Mouse (Mus musculus) heart, adult 8-10 months (tissue): ENCODE data around the gene Spata32. TPM values are rescaled to one million over a fixed set of nuclear protein-coding genes. Genes with fewer than 3 reads are reported as not detected.

Experiments used
- DNase-seq: peaks from one replicate; pipeline ENCODE4 v3.0.0; 2022; ENCODE audit warnings: low spot score
- total RNA-seq, 4 experiments: library from RNA; stranded (reverse); gene quantifications; 2 replicates each; pipeline ENCODE4 v1.2.4; 2022

Gene Spata32
- total RNA-seq, 4 experiments from 2014 or later, result not detected

DNA sequence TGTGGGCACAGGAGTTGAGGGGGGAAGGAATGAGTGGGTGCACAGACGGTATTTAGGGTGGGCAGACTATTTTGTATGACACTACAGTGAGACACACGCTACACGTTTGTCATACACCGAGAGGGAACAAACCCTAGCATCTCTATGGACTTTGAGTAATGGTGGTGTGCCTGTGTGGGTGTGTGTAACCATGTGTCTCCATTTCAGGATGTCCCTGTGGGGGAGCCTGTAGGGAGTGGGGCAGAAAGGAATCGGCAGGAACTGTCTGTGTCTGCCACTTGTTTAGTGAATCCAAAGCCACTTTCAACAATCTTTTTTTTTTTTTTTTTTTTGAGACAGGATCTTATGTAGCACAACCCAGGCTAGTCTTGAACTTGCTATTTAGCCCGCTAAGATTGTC is 12.0 kb downstream of the Spata32 start:
- no peak for DNase-seq

DNA sequence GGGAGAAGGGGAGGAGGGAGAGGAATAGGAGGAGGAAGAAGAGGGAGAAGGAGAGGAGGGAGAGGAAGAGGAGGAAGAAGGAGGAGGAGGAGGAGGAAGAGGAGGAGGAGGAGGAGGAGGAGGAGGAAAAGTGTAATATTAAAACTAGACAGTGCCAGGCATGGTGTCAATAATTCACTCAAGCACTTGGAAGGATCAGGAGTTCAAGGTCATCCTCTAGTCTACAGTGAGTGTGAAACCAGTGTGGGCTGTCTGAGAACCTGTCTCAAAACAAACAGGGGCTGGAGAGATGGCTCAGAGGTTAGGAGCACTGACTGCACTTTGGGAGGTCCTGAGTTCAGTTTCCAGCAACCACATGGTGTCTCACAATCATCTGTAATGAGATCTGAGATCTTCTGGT is 15.9 kb downstream of the Spata32 start:
- no peak for DNase-seq

DNA sequence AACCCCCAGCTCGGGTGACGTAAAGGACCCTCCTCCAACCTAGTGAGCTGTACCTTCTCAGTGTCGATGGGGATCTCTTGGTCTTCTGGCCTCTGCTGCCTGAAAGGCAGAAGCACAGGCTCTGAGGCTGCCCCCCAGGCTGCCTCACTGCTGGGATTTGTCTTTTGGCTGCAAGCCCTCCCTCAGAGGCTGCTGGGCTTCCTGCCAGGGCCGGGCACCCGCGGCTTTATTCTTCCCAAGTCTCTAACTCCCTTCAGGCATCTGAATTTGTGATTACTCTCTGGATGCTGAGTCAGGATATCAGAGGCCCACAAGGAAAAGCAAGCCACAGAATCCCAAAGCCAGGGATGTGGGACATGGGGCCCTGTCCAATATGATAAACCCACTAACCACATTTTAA is 16.6 kb downstream of the Spata32 start:
- DNase-seq, result no peak

DNA sequence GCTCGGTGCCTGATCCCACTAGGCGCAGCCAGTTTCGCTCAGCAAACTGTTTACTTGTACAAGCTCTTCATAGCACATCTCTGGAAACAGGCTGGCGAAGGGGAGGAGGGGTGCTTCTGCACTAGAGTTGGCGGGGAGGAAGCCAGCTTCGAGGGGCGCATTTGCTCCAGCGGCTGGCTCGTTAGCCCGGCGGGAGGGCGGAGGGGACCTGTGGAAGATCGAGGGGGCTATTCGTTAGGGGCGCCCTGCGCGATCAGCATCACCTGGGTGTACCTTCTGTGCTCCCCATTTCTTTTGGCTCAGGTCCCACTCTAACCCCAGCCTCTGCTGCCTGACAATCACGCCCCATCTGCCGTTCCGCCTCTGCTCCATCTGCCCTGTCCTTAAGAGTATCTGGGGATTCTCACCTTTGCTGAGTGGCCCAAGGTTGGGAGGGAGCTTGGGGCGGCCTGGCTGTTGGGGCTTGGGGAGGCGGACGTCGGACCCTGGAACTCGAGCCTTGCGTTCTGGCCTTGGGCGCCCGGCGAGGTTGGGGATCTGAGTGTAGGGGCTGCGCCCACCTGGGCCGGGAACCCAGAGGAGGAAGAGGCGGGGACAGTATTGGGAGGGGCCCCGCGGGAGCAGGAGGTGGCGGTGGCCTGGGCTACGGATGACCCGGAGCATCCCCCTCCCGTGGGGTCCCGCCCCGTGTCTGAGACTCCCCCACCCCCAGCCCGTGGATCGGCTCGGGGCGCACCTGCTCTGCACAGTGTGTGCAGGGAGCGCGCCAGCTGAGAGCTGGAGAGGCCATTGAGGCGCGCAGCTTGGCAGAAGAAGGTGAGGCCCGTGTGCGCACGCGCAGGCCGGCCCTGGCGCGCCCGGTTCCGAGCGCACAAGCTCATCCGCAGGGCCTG is 19.1 kb downstream of the Spata32 start:
- DNase-seq, result no peak

DNA sequence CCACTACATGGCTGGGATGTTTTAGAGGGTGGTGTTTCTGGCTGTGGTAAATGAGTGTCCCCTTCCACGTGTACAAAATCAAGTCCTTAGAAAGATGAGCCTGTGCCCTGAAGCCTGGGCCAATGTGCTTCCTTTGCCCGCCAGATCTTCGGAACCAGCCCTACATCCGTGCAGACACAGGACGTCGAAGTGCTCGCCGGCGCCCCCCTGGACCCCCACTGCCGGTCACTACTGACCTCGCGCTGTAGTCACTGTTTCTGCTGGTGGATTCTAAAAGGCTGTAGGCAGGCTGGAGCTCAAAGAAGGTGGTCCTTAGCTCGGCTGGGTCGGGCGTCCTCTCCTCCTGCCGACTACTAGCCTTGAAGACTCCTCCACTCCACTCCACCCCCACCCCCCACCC is 19.9 kb downstream of the Spata32 start:
- DNase-seq, result no peak

DNA sequence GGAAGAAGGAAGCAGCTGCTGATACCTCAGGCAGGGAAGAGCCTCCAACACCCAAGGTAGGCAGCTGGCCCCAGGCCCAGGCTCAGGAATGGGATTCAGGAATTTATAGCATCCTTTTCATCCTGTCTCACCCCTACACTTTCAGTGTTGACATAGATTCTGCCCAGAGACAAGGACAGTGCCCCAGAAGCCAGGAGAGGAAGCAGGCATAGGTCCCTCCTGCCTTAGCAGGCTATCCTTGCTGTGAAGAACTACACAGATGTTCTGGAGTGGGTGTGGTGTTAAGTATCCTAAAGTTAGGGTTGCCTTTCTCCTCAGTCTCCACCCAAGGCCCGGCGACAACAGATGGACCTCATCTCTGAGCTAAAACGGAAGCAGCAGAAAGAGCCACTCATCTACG is 20.9 kb downstream of the Spata32 start:
- no peak for DNase-seq

DNA sequence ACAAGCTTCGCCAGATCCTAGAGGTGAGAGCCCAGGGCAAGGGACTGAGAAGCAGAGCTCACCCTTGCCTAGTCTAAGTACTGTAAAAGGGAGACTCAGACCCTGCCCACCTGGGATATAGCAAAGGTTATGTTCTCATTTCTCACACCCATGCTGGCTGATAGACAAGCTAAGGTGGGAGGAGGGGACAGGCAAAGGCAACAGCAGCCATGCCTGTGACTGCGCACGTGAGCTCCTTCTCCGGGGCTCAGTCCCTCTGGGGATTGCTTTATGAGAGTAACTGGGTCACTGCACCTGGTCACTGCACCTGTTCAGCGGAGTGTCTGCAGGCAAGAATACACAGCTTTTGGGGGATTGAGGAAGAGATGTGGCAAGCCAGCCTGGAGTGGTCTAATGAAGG is 22.6 kb downstream of the Spata32 start:
- no peak for DNase-seq

DNA sequence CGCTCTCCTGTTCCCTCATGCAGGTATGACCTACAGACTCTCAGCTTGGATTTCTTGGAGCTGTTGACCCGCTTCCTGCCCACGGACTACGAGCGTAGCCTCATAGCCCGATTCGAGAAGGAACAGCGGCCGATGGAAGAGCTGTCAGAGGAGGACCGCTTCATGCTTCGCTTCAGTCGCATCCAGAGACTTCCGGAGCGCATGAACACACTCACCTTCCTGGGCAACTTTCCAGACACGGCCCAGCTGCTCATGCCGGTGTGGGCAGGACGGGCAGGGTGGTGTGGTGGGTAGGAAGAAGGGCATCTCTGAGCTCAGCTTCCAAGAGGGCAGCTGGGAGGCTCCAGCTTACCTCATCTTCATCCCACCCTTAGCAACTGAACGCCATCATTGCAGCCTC is 23.0 kb downstream of the Spata32 start:
- no peak for DNase-seq

DNA sequence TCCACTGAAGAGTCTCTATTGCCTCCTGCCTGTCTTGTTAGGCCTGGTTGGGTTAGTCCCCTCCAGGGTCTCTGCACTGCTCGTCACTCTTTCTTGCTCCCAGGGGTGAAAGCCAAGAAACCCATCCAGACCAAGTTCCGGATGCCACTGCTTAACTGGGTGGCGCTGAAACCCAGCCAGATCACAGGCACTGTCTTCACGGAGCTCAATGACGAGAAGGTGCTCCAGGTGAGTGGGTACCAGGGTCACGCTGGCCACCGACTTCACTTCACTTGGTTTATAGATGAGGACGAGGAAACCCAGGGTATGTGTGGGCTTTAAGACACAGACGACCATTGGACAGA is 24.4 kb downstream of the Spata32 start:
- DNase-seq, result no peak

DNA sequence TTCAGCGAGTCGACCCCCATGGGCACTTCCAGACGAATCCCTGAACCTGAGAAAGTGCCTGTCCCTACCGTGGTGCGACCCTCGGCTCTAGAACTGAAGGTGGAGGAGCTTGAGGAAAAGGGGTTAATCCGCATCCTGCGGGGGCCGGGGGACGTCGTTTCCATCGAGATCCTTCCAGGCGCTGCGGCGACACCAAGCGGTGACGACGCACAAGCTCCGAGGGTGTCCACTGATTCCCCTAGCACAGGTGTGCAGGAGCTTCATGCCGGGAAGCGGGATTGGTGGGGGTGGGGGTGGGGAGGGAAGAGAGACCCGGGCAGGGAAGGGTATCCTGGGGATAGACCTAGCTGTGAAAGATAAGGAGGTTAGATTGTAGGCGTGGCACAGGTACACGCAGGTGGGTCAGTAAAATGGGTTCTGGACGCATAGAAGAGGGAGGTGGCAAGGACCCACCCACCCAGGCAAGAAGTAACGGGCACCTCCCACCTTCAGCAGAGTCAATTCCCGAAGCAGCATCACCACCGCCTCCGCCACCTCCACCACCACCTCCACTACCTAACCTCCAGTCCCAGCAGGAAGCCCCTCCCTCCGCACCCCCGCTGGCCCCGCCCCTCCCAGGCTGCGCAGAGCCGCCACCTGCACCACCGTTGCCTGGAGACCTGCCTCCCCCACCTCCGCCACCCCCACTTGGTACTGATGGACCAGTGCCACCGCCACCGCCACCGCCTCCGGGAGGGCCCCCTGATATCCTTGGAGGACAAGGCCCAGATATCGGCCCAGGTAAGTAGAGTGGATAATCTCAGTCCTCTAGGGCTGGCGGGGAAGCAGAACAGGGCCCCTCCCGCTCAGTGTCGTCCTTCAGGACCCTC is 25.0 kb downstream of the Spata32 start:
- DNase-seq, result no peak

DNA sequence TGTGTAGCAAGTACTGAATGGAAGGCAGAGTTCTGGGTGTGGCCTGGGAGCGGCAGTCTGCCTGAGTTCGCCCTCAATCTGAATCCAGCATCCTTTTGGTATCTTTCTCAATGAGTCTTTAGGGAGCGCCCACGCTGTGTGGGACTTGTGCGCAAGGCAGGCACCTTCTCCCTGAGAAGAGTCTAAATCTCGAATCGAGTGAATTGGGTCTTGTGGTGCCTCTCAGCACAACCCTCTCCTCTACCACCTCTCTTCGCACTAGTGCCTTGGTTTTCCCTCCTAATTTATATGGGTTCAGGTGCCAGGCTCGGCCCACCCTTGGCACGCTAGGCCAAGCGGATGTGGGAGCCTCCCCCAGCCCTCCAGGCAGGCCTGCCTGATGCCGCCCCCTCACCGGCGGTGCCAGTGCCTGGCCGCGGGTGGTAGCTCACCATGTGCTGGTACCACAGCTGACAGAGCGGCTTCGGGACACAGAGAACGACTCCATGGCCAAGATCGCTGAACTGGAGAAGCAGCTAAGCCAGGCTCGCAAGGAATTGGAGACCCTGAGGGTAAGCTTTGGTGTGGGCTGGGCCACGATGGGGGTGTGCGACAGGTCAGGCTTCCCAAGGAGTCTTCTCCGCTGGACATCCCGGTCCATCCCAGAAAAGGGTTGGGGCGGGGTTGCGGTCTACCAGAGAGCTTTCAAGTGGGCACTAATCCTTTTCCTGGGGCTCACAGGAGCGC is 25.8 kb downstream of the Spata32 start:
- DNase-seq, result no peak

DNA sequence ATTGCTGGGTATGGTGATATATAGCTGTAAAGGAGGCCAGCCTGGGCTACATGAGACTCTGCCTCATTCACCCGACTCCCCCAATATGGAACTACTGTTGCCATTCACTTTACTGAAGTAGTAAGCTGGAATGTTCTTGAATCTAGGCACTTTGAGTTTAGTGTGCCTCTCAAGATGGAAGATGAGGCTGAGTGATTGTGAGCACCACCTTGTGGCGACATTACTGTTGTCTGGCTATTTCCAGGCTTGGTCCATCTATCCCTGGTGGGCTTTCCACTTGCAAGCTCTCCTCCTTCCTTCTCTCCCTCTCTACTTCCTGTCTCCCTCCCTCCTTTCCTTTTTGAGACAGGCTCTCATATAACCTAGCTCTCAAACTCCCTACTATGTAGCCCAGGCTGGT is 33.3 kb downstream of the Spata32 start:
- DNase-seq, result peak; percentile 45

DNA sequence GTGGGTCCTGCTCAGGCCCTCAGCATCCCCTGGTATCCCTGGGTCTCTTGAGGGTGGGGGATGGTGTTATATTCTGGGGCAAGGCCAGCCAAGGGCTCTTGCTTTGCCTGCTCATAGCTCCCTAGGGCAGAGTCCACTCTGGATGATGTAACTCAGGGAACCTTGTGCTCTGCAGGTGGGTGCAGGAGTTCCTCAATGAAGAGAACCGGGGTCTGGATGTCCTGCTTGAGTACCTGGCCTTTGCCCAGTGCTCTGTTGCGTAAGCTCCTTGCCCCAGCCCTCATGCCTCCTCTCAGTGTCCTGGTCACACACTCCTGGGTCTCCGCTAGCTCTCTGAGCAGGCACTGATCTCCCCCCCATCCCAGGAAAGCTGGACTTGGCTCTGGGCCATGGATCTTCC is 36.3 kb downstream of the Spata32 start:
- no peak for DNase-seq

DNA sequence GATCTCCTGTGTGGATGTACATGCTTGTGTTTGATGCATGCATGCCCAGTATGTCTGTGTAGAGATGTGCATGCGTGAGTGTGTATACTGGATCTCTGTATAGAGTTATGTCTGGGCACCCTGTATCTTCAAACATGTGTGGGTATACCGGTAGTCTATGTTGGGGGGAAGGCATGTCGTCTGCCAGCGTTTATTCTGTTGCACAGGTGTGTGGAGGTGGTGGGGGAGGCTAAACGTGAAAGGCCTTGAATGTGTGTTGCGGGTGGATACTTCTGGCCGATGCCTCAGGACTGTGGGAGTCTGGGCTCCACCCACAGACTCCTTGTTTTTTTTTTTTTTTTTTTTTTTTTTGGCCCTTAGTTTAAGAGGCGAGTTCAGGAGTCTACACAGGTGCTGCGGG is 36.9 kb downstream of the Spata32 start:
- no peak for DNase-seq

DNA sequence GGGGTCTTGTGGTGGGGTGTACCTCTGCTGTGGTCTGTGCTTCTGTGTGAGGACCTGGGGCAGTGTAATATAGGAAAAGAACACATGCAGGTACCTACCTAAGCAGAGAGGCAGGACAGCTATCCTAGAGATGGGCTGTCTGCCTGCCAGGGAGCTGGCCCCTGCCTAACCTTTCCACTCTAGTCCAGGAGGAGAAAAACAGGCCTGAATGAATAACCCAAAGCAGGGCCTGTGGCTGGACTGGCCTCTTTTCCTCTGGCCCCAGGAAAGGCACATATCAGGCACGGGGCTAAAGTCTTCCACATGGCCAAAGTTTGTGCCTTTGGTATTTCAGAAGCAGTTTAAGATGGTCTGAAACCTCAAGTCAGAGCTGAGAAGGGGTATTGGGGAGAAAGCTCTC is 37.8 kb downstream of the Spata32 start:
- no peak for DNase-seq

DNA sequence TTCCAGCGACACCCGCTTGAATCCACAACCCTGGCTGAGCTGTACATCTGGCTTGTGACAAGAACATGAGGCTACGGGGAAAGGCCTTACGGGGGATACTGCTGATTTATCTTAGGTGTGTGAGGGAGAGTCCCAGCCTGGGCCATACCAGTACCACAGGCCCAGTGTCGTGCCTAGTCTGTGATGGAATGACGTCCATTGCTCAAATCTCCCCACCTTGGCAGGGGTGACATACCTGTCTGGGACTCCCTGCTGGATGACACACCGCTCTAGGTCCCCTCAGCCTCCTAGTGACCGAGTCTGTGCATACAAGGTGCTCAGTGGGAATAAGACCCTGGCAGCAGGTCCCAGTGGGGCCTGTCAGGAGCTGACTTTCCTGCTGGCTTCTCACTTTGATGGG is 39.5 kb downstream of the Spata32 start:
- DNase-seq, result no peak

DNA sequence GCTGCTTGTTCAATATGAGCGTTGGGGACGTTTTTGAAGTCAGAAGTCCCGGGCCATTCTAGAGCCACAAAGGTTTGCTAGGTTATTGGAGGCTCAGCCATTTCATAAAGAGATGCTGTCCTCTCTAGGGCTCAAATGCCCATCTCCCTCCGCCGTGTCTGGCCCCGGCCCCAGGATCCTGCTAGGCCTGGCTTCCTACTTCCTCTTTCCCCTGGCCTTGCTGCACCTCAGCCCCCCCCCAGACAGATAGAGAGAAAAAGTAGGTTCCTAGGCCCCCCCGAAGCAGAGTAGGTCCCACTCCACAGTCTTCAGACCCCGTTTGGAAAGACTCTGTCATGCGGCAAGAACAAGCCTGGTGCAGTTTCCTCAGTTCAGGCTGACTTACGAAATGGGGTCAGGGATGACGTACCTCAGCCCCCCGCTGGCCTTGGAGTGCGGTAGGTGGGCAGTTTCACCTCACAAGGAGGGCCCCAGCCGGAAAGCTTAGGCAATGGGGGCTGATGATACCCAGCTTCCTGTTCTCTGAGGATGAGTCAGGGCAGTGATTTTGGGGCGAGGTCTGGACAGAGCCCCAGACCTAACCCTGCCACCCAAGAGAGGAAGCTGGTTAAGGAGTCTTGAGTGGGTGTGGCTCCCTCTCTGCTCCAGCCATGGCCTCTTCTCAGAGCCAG is 40.3 kb downstream of the Spata32 start:
- DNase-seq, result no peak

DNA sequence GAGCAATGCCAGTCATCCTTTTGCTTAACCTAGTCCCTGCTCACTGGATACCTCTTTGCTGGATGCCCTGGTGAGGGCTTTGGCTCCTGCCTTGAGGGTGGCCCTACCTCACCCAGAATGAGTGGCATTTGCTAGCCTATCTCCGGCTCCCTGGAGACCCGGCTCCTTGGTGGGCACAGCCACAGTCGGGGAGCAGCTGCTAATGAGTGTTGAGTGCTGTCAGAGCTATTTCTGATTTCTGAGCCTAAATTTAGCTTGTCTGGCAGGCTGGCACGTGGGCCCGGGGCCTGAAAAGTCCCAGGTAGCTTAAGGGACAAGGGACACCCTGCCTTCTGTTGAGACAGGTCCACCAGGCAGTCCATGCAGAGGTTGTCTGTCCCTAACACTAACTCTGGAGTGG is 41.0 kb downstream of the Spata32 start:
- no peak for DNase-seq

DNA sequence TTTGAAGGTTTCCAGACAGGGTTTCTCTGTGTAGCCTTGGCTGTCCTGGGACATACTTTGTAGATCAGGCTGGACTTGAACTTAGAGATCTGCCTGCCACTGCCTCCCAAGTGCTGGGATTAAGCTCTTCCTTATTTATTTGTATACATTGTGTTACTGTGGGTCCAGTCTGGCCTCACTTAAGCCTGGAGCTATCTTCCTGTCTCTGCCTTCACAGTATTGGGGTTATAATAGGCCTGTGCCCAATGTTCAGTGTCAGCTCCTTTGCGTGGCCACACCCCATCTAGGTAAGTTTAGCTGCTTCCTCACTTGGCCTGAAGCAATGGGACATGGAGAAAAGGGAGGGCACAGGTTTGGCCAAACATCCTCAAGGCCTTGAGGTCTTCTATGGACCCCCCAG is 41.7 kb downstream of the Spata32 start:
- no peak for DNase-seq

DNA sequence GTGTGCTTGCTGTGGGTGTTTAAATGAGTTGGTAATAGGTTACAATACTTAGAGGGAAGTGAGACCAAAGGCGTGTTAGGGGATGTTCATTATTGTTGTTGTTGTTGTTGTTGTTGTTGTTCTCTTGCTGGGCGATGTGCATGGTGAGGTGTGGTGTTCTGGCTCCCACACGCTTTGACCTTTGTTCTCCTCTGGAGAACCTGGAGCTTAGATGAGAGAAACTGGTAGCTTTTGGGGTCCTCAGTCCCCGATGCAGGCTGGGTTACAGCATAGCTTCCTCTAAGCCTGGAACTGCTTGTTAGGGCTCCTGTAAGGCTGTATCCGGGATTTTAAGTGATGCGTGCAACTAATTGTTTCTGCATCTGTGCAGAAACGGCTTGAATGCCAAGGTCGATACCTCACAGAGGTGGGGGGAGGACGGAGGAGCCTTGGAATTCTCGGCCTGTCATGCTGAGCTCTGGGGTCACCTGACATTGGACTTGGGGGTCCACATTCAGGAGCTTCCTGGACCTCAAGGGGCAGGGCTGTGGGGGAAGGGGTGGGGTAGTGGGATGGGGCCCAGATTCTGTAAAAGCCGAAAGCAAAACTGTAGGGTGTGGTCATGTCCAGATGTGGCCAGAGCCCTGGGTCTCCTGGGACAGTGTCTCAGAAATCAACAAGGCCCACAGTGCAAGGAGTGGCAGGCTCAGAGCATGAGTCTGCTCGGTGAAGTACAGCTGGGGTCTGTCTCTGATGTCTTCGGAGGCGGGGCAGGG is 42.4 kb downstream of the Spata32 start:
- DNase-seq, result peak; percentile 65

DNA sequence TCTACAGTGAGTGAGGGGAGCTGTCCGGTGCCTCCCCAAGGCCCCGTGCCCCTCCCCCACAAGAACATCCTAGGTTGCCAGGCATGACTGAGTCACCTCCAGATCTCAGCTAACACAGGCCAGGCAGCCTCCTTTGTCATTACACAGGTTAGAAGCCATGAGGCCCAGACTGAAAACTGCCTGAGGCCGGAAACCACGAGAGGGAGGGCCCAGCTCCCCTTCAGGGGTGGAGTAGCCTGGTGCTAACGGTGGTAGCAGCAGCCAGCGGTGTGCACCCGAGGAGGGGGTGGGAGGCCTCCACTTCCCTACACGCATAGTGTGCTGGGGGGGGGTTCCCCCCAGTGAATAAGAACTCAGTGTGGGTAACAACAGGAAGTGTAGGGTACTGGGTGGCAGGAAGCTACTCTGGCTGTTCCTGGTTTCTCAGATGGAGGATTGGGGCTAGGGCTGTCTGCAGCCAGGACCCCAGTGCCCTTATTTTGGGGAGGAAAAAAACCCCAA is 43.3 kb downstream of the Spata32 start:
- peak; percentile 56 for DNase-seq
